Mouse (Mus musculus) MEL (cell line): ENCODE results near the gene Card10.

Source experiments
- CHD1 ChIP-seq: IDR thresholded peaks from 2 replicates; pipeline ENCODE4 v1.6.1; 2012; ENCODE audit warnings: low read depth, mild to moderate bottlenecking, inconsistent platforms, low read length, improper control_type of control experiment
- CTCF ChIP-seq, 3 experiments: IDR thresholded peaks in 2 of 3; conservative IDR thresholded peaks in 1 of 3; 2 replicates each; pipeline ENCODE4 v1.5.1; 2011 to 2012; ENCODE audit warnings: low read length in 3 of 3, low read depth in 2 of 3, mild to moderate bottlenecking in 2 of 3, improper control_type of control experiment in 1 of 3, inconsistent platforms in 1 of 3, mixed read lengths in 1 of 3, moderate library complexity in 1 of 3; ENCODE audit not compliant: control insufficient read depth in 1 of 3, insufficient read depth in 1 of 3, poor library complexity in 1 of 3, severe bottlenecking in 1 of 3
- EP300 ChIP-seq, 2 experiments: IDR thresholded peaks; 2 replicates each; pipeline ENCODE4 v1.6.1; 2011; ENCODE audit warnings: improper control_type of control experiment in 2 of 2, low read length in 2 of 2, low read depth in 1 of 2, mild to moderate bottlenecking in 1 of 2
- GABPA ChIP-seq: IDR thresholded peaks from 2 replicates; pipeline ENCODE4 v1.6.1; 2012; ENCODE audit warnings: low read depth, mild to moderate bottlenecking, inconsistent platforms, low read length, improper control_type of control experiment, moderate library complexity
- JUND ChIP-seq: IDR thresholded peaks from 2 replicates; pipeline ENCODE4 v1.6.1; 2011; ENCODE audit warnings: low read depth, mild to moderate bottlenecking, improper control_type of control experiment, low read length
- MAX ChIP-seq: IDR thresholded peaks from 2 replicates; pipeline ENCODE4 v1.6.1; 2011; ENCODE audit warnings: low read length, improper control_type of control experiment
- POLR2A ChIP-seq, 2 experiments: IDR thresholded peaks; 2 replicates each; pipeline ENCODE4 v1.6.1; 2011 to 2012; ENCODE audit warnings: low read length in 2 of 2, mild to moderate bottlenecking in 2 of 2, control low read depth in 1 of 2, improper control_type of control experiment in 1 of 2, low read depth in 1 of 2, moderate library complexity in 1 of 2; ENCODE audit not compliant: control insufficient read depth in 1 of 2, insufficient read depth in 1 of 2, poor library complexity in 1 of 2
- RAD21 ChIP-seq: IDR thresholded peaks from 2 replicates; pipeline ENCODE4 v1.6.1; 2011; ENCODE audit warnings: mild to moderate bottlenecking, low read depth, low read length, improper control_type of control experiment
- USF1 ChIP-seq: IDR thresholded peaks from 2 replicates; pipeline ENCODE4 v1.6.1; 2014; ENCODE audit warnings: low read depth, mild to moderate bottlenecking, inconsistent platforms, low read length, improper control_type of control experiment, moderate library complexity
- ZNF384 ChIP-seq: IDR thresholded peaks from 2 replicates; pipeline ENCODE4 v1.6.1; 2012; ENCODE audit warnings: low read depth, mild to moderate bottlenecking, inconsistent platforms, low read length, improper control_type of control experiment

- TF ChIP-seq MAX (no peak), GABPA (no peak), EP300 (IDR thresholded peaks at IDR 0.05; ENCODE audit: low read depth in 1 of 2, low read length in 2 of 2) (no peak), CHD1 (no peak), USF1 (no peak), POLR2A (IDR thresholded peaks at IDR 0.05; ENCODE audit: control insufficient read depth in 1 of 2, insufficient read depth in 1 of 2, low read depth in 1 of 2, low read length in 2 of 2, poor library complexity in 1 of 2) (no peak), CTCF (IDR thresholded peaks at IDR 0.05 in 2 of 3, conservative IDR thresholded peaks at IDR 0.05 in 1 of 3; ENCODE audit: control insufficient read depth in 1 of 3, insufficient read depth in 1 of 3, low read depth in 2 of 3, low read length in 3 of 3, poor library complexity in 1 of 3, severe bottlenecking in 1 of 3) (no peak), ZNF384 (no peak), RAD21 (no peak), JUND (no peak)
Observed at GRCm38 (mm10) chr15:78785258-78785657, 17.6 kb downstream of the Card10 start.
